Mouse (Mus musculus) fibroblast of lung, adult 2 months (primary cell): ENCODE data around the gene Lcp1.

Source experiments
- DNase-seq: peaks from one replicate; pipeline ENCODE4 v3.0.0-alpha.2; 2011; ENCODE audit warnings: low read depth

Lcp1 gene

GRCm38 (mm10) chr14:75206307-75206706 lies 75.4 kb downstream of the Lcp1 start:
- no peak for DNase-seq

GRCm38 (mm10) chr14:75208572-75209151 lies 77.8 kb downstream of the Lcp1 start:
- no peak for DNase-seq

- DNase-seq = no peak
Measured at GRCm38 (mm10) chr14:75213752-75214151, 82.9 kb downstream of the Lcp1 start.

- no peak for DNase-seq
Measured at GRCm38 (mm10) chr14:75218843-75219242, 87.9 kb downstream of the Lcp1 start.

DNA sequence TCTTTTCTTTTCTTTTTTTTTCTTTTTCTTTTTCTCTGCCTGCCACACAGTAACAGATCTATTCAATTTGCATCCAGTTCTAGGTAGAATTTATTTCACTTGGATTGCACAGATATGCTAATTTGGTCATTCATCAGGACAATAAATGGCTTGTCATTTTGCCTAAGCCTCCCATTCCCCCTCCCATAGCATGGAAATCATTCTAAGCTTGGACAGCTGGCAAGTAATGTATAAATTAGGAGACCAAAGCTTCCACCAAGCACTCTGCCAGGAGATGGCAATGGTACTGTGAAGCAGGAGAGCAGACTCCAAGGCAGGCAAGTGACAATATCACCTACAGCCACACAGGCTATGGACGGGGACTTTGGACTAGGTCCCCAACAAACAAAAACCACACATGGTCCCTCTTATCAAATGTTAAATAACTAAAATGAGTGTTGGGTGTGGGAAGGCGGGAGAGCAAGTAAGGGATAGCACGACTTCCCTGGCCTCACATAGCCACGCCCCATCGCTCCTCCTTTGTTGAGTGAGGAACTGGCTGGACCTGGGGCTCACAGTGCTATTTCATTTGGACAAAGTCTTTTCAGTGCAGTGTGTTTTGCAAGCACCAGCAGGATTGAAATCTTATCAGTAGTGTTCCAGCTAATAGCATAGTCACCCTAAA lies 88.5 kb downstream of the Lcp1 start:
- DNase-seq = no peak

DNA sequence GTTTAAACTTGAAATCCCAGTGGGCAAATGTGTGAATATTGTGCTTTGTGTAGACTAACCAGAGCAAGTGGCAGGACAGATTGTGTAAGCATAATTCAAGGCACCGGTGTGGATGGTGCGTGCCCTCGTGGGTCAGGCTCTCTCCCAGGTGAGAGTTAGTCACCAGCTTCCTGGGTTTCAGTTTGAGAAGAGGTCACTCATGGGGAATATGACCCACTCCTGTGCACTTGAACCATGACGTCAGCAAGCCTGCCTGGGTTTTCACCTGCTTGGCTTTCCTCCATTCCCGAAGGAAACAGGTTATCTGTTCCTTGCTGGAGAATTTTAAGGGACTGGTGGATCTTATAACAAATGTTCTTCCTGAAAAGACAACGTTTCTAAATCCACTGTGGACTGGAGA lies 91.5 kb downstream of the Lcp1 start:
- no peak for DNase-seq

GRCm38 (mm10) chr14:75227453-75228084 lies 96.7 kb downstream of the Lcp1 start:
- DNase-seq = no peak

GRCm38 (mm10) chr14:75229834-75230233 lies 98.9 kb downstream of the Lcp1 start:
- DNase-seq = no peak

DNA sequence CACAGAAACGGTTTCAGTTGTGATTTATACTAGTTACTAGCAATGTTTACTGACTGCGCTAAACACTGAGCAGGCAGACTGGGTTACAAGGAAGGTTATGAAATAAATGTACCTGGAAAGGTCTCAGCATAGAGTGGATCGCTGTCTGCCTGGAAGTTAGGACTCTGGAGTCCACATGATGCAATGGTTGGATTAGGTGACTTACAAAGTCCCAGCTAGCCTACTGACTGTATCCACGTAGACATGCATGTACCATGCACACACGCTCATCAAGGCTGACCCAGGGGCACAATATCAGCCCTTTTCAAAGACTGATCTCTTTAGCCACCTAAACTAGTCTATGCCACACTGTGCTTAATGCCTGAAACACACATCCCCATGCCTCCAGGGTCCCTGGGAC lies 102.2 kb downstream of the Lcp1 start:
- no peak for DNase-seq

DNA sequence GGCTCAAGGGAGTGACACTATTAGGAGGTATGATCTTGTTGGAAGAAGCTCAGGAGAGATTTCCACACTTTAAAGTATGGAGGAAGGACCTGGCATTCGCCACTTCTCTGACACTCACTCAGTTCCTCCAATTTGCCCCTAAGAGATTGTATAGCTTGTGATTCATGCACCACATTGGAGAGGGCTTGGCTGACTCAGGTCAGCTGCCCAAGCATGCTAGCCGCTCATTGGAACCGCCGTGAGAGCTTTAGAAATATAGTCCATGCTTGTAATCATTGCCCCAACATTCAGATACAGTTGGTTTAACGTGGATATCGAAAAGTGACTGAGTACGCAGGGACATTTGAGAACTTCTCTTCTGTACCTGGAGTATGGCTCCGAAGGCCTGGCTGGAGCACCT lies 104.7 kb downstream of the Lcp1 start:
- no peak for DNase-seq

- DNase-seq = no peak
Measured at GRCm38 (mm10) chr14:75235955-75236635, 105.2 kb downstream of the Lcp1 start.

GRCm38 (mm10) chr14:75236636-75237003 lies 105.7 kb downstream of the Lcp1 start:
- no peak for DNase-seq

- no peak for DNase-seq
Measured at GRCm38 (mm10) chr14:75237096-75237495, 106.2 kb downstream of the Lcp1 start.

DNA sequence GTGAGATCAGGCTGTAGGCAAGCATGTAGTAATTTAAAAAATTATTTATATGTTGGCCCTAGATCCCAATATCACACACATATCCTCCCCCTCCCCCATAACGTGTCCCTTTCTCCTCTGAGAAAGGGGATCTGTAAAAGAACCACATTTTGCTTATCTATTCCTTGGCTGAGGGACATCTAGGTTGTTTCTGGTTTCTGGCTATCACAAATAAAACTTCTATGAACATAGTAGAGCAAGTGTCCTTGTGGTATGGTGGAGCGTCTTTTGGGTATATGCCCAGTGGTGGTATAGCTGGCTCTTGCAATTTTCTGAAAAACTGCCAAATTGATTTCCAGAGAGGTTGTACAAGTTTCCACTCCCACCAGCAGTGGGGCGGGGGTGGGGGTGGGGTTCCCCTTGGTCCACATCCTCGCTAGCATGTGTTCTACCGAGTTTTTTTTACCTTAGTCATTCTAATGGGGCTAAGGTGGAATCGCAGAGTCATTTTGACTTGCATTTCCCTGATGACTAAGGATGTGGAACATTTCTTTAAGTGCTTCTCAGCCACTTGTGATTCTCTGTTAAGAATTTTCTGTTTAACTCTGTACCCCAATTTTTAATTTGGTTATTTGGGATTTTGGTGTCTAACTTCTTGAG lies 107.3 kb downstream of the Lcp1 start:
- DNase-seq = no peak

- no peak for DNase-seq
Measured at GRCm38 (mm10) chr14:75242087-75242486, 111.2 kb downstream of the Lcp1 start, which contains the start of gene Cpb2. Gene Cpb2 (plus strand): TSS chr14:75242287.

DNA sequence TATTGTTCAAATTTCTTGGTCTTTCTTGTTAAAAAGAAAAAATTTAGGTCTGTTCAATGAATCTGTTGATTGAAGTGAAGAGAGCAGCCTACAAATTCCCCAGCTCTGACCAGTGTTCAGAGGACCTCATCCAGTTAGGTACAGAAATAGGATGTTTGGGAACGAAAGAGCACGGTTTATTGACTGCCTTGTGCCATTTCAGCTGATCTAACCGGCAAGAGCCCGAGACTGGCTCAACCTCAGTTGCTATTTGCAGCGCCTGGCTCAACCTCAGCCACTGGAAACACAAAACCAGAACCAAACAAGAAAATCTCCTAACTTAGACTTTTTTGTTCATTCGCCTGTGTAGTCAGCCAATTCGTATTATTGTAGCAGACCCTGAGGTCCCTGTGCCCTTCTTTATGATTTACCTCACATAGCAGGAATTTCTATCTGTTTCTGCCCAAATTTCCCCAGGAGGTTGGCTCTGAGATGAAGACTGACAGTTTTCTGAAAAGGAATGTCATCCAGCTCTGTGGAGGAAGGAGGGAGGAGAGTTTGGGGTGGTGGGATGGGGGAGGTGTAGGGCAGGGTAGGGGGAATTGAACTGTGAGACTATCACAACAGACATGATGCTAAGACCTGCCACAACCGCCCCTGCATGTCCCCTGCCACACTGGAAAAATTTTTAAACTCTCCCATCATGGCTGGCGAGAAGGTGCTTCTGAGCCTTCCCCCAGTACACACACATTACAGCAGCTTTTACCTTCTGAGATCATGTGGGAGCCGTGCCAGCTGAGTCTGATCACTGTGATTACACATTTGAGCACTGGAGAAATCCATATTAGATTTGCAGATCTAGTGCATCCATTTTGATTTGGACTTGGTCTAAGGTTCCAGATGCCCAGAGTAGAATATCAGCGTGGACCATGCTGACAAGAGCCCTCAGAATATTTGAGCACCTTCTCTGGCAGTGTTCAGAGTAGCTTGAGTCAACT lies 115.4 kb downstream of the Lcp1 start:
- DNase-seq = no peak

DNA sequence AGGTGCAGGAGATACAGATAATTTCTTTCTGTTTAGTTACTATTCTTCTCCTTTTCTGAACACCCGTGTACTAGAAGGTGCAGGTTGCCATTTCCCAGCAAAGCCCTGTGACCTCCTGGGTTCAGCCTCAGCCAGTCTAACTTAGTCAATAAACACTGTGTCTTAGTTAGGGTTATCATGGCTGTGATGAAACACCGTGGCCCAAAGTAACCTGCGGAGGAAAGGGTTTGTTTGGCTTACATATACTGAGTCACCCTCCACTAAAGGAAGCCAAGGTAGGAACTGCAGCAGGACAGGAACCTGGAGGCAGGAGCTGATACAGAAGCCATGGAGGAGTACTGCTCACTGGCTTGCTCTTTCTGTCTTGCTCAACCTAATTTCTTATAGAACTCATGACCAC lies 119.5 kb downstream of the Lcp1 start:
- DNase-seq = no peak

GRCm38 (mm10) chr14:75256521-75256920 lies 125.6 kb downstream of the Lcp1 start:
- no peak for DNase-seq

- DNase-seq = no peak
Measured at GRCm38 (mm10) chr14:75269531-75269930, 138.6 kb downstream of the Lcp1 start.

GRCm38 (mm10) chr14:75279716-75280115 lies 148.8 kb downstream of the Lcp1 start:
- no peak for DNase-seq

- no peak for DNase-seq
Measured at GRCm38 (mm10) chr14:75280406-75280805, 149.5 kb downstream of the Lcp1 start.
